Mouse (Mus musculus): ENCODE measurements around the gene Jak1.

DNA sequence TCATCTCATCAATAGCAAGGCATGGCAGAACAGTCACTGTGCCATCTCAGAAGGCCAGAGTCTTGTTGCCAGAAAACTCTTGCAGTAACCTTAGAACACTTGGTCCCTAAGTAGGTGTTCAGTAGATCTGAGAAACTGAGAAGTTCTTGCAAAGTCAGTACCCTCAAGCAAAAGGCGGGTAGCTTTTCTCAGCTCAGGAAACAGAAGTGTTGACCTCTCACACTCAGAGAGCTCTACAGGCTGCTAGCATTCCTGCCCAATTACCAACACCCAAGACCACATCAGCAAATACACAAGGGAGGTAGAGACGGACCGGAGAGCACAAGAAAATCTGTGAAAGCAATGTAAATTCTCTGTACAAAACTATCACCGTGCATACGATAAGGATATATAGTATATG lies 39.1 kb downstream of the Jak1 start:
- TF ChIP-seq POLR2A (IDR thresholded peaks at IDR 0.05; ENCODE audit: borderline replicate concordance, extremely low read depth, low read depth, low read length), result no peak
- TF ChIP-seq CTCF (IDR thresholded peaks at IDR 0.05; ENCODE audit: insufficient read depth, low read length), result no peak

Data from lung, adult 2 months (tissue).